Mouse (Mus musculus): ENCODE data around the gene Washc2. TPM values are rescaled to one million over a fixed set of nuclear protein-coding genes. Genes with fewer than 3 reads are reported as not detected.

Gene Washc2
- polyA plus RNA-seq, 1 experiment from 2014 or later: 30.3 TPM

Other genes starting within 250 kb of the Washc2 start
- gene Plxnd1, start 213.0 kb upstream of the Washc2 start, polyA plus RNA-seq (2015; fragmentation: Nextera tagmentation; extraction: Ambion mirVana): 46.0 and 49.6 TPM in 2 replicates
- 10.7 and 13.3 TPM in 2 replicates for gene Tmcc1, start 14.6 kb upstream of the Washc2 start, polyA plus RNA-seq (2015; fragmentation: Nextera tagmentation; extraction: Ambion mirVana)
- gene Zfand4, start 56.2 kb downstream of the Washc2 start, polyA plus RNA-seq (2015; fragmentation: Nextera tagmentation; extraction: Ambion mirVana): 3.1 and 3.4 TPM in 2 replicates
- 25.2 and 26.5 TPM in 2 replicates for gene March8, start 130.0 kb downstream of the Washc2 start, polyA plus RNA-seq (2015; fragmentation: Nextera tagmentation; extraction: Ambion mirVana)